Mouse (Mus musculus) urinary bladder, postnatal 10 days (tissue): ENCODE measurements around the gene Caskin1.

ENCODE experiments used
- DNase-seq: peaks from one replicate; pipeline ENCODE4 v3.0.0; 2022; ENCODE audit warnings: low spot score

The Caskin1 gene

DNA sequence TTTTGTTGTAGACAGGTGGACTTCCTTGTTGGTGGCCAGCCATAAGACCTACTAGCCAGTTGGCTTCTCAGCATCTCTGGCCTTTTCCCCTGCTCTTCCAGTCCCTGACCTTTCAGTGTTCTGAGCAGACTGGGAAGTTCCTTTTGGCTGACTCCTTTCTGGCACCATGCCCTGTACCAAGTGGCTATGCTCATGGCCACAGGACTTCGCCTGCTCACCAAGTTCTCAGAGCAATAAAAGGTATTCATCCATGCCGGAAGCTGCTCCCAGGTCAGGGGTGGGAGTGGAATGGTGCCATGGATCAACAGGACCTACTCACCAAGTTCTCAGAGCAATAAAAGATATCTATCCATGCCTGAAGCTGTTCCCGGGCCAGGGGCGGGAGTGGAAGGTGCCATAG lies 15.9 kb upstream of the Caskin1 start:
- DNase-seq, result no peak

DNA sequence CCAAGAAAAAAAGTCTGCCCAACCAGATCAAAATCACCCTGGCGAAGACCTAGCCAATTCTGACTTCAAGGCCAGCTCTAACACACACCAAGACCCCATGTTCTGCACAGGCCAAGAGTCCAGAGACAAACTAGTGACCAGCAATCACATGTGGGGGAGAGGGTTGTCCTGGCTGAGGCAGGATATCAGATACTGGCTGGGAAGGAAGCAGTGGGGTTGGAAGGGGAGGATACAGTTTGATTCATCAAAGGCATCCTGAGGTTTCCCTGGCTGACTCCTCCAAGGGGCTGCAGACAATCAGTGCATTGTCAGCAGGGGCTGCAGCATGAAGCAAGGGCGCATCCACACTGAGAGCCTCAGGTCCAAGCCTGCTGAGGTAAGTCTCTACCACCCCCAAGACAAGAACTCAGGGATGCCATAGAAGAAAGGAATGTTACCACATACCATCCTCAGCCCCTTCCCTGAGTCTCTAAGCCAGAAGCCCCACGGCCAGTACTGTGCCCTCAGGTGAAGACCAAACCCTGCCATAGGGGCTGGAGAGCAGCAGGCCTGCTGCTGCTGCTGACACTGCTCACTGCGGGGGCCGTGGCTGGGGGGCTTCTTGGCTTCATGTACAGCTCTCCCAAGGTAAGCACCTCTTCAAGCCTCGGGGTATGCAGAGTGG lies 14.7 kb upstream of the Caskin1 start, which contains the start of gene Bricd5:
TSS of gene Bricd5 (plus strand) at position 273 of the 664 bp plus-strand sequence.
- no peak for DNase-seq

DNA sequence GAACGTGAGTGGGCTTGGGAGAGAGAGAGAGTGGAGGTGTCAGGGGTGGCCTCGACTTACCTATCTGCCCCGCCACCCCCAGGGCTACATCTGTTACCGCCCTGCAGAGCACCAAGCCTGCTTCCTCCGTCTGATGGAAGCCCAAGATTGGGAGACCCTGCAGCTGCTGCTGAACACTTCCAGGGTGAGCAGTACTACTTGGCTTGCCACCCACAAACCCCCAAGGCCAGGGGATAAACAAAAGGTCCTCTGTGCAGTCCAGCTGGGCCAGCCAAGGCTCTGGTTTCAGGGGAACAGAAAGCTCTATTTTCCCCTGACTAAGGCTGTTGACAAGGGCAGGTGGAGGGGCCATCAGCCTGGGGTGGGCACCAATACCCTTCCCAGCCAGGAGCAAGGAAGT lies 13.8 kb upstream of the Caskin1 start:
- DNase-seq, result no peak

DNA sequence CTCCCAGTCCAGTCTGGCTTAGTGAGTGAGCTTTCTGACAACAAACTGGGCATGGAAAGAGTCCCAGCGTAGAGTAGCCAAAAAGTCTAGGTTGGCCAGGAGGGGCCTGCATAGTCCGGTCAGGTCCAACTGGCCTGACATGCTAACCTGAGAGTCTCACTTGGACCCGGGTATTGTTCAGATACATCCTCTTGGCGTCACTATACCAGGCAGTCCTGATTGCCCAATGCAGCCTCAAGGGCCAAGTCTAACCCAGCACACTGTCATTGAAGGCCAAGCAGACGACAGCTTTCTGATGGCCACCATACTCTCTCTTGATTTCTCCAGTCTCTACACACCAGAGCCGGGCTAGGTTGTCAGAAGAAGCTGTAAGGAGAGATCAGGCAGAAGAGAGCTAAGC lies 12.8 kb upstream of the Caskin1 start:
- DNase-seq, result no peak

DNA sequence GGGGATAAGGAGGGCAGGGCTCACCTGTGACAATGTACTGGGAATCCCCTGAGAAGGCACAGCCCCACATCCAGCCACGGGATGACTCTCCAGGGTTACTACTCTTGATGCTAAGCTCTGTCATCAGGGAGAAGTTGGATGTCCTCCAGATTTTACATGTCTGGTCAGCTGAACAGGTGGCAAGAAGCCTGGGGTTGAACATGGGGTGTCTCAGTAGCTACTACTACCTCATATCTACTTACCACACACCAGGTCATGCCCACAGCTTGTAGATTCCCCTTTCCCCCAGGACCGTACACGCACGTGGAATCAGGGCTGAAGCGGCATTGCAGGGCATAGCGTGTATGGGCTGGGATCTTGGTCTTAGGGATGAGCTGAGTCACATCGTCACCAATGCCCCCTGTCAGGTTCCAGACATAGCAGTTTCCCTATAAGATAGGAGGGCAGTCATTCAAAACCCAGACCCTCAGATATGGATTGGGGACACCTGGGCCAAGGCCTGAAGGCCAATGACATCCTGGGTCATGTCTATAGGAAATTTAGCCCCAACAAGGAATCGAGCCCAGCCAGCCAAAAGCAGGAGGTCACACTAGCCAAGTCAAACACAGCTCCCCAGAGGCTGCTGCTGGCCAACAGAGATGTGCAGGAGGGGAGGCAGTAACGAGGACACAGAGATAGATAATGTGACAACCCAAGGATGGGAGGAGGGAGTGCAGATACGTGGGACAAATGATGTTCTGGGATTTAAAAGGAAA lies 12.2 kb upstream of the Caskin1 start:
- DNase-seq, result no peak

DNA sequence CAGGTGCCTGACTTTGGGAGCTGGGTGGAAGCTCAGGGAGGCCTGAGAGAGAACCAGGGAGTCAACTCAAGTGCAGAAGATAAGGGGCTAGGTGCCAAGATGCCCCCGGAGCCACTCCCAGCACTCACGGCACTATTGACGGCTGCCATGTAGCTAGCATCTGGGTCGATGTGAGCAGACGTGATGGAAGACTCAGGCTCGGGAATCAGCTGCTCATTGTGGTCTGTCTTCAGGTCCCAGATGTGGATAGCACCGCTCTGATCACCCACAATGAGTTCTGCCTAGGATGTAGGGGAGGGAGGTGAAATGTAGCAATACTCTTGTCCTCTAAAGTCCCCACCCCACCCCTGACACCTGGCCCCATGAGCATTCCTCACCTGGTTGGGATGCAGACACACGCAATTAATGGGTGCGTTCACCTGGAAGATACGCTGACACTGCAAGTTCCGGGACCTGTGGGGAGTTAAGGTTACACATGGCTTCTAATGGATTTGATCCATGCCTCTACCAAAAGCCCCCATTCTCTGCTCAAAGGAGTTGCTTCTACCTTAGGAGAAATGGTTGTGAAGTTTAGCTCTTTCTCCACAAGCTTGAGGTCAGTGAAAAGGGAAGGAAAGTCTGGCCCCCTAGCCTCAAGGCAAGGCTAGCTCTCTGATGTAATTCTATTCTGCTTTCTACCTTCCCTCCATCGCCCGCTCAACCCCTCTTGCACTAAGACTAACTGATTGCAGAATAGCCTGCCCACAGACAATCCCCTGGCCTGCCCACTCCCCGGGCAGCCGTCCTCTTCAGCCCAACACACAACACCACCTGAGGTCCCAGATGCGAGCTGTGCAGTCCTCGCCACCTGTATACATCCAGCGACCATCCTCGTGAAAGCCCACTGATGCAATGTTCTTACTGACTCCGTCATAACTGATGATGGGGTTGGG lies 11.1 kb upstream of the Caskin1 start:
- DNase-seq, result no peak

DNA sequence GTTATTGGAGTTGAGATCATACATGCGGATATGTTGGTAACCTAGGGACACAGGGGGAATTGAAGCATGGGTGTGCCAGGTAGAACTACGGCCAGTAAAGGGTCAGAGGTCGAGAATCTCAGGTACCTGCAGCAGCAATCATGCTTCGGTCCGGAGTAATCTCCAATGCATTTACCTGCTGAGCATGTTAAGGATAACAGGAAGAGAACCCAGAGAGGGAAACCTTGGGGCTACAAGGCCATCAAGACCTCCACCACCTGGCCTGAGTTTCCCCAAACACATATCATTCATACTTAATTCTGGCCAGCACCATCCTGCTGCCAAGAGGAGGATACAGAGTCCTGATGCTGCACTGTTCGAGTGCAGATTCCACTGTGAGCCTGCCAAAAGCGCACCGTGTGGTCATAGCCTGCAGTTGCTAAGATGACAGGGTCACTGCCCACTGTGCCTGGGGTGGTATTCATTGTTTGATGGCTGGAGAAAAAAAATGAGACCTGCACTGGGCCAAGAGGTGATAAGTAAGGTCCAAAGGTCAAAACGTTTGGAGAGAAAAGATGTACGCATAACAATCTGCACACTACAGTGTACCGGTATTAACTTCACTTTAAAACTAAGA lies 10.3 kb upstream of the Caskin1 start:
- no peak for DNase-seq

DNA sequence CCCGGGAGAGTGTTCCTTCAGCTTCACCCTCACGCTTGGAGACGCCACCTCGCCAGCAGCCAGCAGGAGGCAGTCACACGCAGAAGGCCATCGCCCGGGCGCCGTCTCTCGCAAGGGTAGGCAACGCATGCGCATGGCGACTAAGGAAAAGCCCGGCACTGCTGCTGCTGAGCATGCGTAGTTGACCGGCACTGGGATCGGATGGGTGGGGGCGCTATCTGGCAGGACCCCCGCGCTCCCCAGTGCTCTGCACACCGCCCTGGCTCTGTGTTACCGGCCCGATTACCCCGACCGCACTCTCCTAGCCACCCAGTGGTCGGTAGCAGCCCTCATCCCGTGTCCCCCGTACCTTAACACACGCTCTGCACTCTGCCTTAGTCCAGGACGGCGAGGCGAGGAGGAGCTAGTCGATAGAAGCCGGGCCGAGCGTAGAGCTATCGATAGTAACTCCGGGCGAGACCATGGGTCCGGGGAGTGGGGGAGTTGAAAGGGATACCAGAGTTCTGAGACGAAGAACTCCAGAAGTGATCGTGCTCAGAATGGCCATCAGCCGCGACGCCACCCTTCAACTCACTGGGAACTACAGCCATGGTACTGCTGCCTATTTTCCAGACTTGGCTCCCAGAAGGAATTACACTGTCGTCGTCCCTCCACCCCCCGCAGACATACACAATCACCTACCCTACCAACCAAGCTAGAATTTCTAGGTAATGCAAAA lies 9.6 kb upstream of the Caskin1 start, which contains the start of gene Mlst8:
TSS of gene Mlst8 (minus strand) at position 416 of the 718 bp plus-strand sequence.
- DNase-seq, result peak; percentile 94

DNA sequence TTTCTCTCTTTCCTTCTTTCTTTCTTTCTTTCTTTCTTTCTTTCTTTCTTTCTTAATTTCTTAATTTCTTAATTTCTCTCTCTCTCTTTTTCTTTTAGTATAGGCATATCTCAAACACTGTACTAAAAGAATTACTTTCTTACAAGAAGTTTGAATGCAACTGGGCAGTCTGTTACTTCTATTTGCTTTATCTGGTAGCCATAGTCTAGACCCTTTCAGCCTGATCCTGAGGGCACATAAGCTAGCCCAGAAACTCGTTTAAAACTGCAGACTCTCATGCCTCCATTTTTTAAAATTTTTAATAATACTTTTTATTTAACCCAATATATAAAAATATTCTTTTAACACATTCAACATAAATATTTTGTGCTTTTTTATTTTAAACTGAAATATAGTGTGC lies 9.0 kb upstream of the Caskin1 start:
- no peak for DNase-seq

DNA sequence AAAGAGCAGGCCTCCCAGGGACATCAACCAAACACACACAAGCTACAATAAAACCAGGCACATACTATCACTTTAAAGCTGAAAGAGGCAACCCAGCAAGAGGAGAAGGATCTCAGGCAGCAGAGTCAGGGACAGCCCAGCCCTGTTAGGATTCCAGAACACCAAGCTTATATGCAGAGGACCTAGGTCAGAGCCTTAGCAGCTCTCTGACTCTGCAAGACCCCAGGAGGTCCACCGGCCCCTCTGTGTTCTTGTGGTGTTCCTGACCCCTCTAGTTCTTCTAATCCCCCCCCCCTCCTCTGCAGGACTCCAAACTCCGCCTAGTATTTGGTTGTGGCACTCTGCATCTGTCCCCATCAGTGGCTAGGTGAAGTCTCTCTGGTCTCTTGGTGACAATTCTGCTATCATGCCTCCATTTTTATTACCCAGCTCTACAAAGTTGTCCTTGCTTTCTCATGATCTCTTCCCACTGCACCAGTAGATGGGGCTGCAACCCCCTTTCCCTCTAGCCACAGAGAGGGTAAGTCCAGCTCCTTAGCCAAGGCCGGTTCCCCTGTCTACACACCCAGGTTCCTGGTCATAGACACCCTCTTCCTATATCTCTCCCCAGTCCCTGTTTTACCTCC lies 8.1 kb upstream of the Caskin1 start:
- no peak for DNase-seq

DNA sequence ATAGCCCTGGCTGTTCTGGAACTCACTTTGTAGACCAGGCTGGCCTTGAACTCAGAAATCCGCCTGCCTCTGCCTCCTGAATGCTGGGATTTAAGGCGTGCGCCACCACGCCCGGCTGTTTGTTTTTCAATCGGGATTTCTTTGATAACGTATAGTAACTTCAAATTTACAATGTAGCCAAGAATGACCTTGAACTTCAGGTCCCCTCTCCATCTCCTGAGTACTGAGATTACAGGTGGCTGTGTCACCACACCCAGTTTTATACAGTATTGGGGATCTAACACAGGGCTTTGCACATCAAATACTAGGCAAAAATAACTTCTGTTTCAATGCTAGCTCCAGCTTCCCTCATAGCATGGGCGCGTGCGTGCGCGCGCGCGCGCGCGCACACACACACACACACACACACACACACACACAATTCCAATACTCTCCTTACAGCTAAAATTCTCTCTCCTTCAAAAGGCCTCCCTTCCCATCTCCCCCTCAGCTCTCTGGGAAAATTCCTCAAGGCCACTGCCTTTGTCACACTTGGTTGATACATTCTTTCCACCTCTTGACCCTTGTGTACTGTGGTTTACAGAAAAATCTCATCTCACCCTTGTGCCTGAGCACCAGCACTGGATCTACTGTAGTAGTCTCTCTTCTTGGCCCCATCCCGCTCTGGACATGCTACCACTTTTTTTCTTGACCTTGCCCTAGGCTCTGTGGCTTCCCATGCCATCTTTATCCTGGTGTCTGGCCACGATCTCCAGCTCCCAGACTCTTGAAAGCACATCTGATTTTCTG lies 7.2 kb upstream of the Caskin1 start:
- no peak for DNase-seq

DNA sequence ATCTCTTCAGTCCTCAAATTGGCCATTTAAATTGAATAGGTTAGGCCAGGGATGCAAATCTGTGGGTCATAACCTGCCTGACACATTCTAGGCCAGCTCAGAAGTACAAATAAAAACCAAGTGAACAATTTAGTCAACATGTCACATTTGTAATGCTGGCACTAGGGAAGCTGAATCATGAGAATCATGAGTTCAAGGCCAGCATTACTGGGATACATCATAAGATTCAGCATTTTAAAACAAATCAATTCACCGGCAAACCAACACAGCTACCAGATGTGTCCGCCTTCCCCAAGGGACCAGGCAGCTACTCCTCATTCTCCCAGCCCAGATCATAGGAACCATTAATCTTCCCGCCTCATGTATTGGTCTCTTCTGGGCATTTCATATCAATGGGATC lies 4.9 kb upstream of the Caskin1 start:
- no peak for DNase-seq

DNA sequence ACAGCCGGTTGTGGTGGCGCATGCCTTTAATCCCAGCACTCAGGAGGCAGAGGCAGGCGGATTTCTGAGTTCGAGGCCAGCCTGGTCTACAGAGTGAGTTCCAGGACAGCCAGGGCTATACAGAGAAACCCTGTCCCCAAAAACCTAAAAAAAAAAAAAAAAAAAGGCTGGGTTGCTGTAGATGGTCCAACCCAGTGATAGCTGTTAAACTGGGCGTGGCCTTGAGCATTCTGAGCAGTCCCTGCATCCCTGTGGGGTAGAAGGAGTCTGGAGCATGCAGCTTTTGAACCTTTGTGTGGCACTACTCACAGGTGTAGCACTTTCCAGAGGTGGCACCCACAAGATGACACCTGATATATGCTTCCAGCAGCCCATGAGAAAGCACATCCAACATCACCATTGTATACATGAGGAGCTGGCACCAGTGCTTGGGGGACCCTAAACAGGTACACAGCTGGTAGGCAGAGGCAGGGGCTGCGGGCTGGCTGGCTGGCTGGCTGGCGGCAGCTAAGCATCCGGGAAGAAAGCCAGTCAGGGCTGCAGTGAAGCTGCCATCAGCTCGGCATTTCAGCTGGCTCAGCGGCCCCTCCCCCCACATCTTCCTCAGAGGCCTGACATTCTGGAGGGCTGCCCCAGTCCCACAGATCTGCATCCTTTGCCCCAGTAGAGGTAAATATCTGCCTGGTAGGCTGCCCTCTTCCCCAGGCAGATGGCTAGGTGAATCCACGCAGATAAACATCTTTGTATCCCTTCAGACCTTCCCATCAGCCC lies 3.1 kb upstream of the Caskin1 start:
- no peak for DNase-seq

DNA sequence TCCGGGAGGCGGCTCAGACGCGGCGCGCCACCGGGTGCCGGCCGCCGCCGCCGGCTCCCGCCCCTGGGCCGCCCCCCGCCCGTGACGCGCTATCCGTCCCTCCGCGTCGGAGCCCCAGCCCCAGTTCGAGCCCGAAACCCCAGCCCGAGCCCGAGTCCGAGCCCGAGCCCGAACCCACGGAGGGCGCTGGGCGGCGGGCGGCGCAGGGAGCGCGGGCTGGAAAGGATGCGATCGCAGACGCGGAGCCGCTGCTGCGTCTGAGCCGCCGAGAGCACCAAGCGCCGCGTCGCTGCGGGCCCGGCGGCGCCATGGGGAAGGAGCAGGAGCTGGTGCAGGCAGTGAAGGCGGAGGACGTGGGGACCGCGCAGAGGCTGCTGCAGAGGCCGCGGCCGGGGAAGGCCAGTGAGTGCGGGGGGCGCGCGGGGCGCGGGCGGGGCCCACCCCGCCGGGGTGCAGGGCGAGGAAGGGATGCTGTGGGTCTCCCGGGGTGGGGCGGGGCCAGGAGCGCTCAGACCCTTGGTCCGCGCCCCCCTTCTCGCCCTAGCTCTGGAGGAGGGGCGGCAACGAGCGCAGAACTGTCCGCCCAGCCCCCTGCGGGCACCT lies 362 bp downstream of the Caskin1 start:
- no peak for DNase-seq

DNA sequence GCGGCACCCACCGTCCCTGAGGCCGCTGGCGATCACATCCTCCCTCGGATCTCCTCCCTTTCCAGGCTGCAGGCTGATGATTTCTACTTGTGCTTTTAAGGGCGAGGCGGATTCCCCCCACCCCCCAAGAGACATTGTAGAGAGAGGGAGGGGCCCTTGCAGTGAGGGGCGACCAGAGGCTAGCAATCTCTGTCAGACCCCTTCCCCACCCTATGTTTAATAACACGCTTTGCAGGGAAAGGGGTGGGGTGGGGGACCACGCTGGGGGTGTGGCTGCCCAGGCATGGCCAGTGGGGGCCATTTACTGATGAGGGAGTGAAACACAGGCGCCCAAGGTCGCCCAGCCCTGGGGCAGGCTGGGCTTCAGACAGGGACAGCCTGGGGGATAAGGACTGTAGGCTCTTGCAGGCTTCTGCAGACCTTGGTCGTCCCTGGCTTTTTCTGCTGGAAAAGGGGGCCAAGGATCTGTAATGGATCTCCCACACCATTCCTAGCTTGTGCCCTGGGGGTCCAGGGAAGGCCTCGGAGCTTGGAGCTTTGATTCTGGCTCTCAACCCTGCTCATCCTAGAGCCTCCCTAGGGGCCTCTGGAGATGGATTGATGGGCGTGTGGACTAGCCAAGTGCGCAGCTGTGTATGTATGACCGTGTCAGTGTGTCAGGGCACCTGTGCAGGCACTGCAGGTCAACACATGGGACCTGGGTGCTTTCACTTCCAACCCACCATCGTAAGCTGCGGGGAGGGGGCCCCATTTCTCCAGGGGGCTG lies 1.0 kb downstream of the Caskin1 start:
- no peak for DNase-seq

DNA sequence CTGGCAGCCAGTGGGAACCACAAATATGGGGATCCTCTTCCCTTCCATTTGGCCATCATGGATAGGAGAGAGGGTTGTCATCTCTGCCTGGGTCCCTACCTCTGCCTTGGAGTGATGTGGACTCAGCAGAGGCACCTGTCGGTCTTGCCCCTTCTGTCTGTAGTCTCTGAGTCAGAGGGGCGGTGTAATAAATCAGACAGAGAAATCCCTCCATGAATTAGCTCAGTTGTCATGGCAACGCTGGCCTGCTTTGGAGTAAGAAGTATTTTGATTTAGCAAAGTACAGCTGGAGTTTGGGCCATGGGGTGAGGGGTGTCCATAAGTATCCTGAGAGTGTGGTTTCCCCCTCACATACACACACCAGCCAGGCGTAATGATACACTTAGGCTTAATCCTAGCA lies 2.0 kb downstream of the Caskin1 start:
- DNase-seq, result no peak

DNA sequence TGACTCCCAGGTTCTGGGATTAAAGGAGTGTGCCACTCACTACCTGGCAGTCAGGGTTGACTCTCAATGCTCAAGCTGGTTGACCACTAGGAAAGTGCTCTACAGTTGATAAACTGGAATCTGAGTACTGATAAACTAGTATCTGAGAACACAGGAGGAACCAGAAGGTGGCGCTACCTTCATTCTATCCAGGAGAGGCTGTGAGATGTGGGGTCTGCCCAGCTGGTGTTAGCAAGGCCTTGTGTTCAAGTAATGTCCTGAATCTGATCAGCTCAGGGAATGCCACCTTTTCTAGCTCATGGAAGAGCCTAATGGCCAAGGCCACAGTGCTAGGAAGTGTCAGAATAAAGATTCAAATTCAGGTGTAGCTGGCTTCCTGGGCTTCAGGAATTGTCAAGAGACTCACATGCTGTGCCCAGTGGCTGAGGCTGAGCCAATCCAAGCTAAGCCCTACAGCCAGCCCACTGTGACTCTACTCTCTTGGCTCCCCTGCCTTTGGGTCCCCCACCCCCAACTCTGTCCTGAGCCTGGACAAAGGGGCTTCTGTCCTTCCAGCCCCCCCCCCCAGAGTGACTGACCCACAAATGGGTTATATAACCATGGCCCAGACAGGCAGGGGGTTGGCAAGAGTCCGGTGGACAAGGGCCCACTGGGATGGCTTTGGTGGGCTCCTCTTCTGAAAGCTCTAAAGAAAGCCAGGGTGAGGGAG lies 6.4 kb downstream of the Caskin1 start:
- DNase-seq, result no peak

DNA sequence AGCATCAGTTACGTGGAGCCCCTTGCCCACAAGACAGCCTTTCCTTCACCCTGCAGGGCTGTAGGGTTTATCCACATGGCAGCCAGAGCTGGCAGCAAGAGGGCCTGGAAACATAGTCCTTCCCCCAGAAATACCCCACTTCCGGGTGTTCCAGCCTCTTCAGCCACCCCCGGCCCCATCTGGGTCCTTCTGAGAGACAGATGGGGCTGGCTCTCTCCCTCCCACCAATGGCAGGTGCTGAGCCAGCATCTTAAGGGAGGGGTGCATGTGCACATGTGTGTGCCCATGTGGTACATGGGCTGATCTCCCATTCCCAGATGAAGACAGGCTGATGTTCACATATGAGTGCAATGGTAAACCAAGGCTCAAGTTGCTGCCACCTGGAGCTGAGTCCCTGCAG lies 7.0 kb downstream of the Caskin1 start:
- DNase-seq, result no peak
